Mouse (Mus musculus) CH12.LX (cell line): ENCODE results near the gene Kif1c.

ENCODE experiments used
- BHLHE40 ChIP-seq: IDR thresholded peaks from 2 replicates; pipeline ENCODE4 v1.6.1; 2011; ENCODE audit warnings: mild to moderate bottlenecking, low read depth, low read length, improper control_type of control experiment
- CTCF ChIP-seq, 2 experiments: IDR thresholded peaks in 1 of 2; conservative IDR thresholded peaks in 1 of 2; 2 replicates each; pipeline ENCODE4 v1.5.1; 2011 to 2012; ENCODE audit warnings: low read depth in 2 of 2, low read length in 2 of 2, improper control_type of control experiment in 1 of 2, inconsistent platforms in 1 of 2, mild to moderate bottlenecking in 1 of 2, moderate library complexity in 1 of 2
- GABPA ChIP-seq: IDR thresholded peaks from 2 replicates; pipeline ENCODE4 v1.6.1; 2012; ENCODE audit warnings: low read depth, low read length, improper control_type of control experiment, inconsistent platforms; ENCODE audit not compliant: insufficient replicate concordance
- MAFK ChIP-seq: IDR thresholded peaks from 2 replicates; pipeline ENCODE4 v1.6.1; 2011; ENCODE audit warnings: low read length, improper control_type of control experiment; ENCODE audit not compliant: insufficient replicate concordance
- POLR2A ChIP-seq: IDR thresholded peaks from 2 replicates; pipeline ENCODE4 v1.6.1; 2011; ENCODE audit warnings: low read depth, mild to moderate bottlenecking, improper control_type of control experiment, low read length
- RAD21 ChIP-seq: IDR thresholded peaks from 2 replicates; pipeline ENCODE4 v1.6.1; 2011; ENCODE audit warnings: low read depth, mild to moderate bottlenecking, low read length, improper control_type of control experiment, moderate library complexity
- TBP ChIP-seq: conservative IDR thresholded peaks from 2 replicates; pipeline ENCODE4 v1.6.1; 2011; ENCODE audit warnings: low read depth, low read length, improper control_type of control experiment

GRCm38 (mm10) chr11:70686901-70687566 lies 13.3 kb upstream of the Kif1c start:
- TF ChIP-seq POLR2A: no peak
- TF ChIP-seq TBP: no peak
- no peak for TF ChIP-seq BHLHE40
- TF ChIP-seq MAFK: no peak
- TF ChIP-seq GABPA: no peak
- no peak for TF ChIP-seq RAD21
- no peak for TF ChIP-seq CTCF (conservative IDR thresholded peaks at IDR 0.05 in 1 of 2, IDR thresholded peaks at IDR 0.05 in 1 of 2; ENCODE audit: low read depth in 2 of 2, low read length in 2 of 2)
